Mouse (Mus musculus) CH12.LX (cell line): ENCODE data around the gene Dph1. TPM values are rescaled to one million over a fixed set of nuclear protein-coding genes. Genes with fewer than 3 reads are reported as not detected.
A peak's percentile ranks its signal among the peaks of the same experiment; 100 is the strongest.

Experiments
- DNase-seq: peaks from one replicate; pipeline ENCODE4 v3.0.0-alpha.2; 2013; ENCODE audit errors: extremely low read depth
- H3K27ac ChIP-seq: 2 replicates; pipeline ENCODE4 v1.5.1; 2012; ENCODE audit warnings: low read depth, mild to moderate bottlenecking, control low read depth, moderate library complexity; ENCODE audit not compliant: insufficient read depth
- H3K27me3 ChIP-seq: replicated peaks from 2 replicates; pipeline ENCODE3; 2012; ENCODE audit warnings: inconsistent platforms
- H3K36me3 ChIP-seq, 2 experiments: replicated peaks in 1 of 2; 2 replicates each; pipeline versions ENCODE3 to v1.6.1; 2012; ENCODE audit warnings: inconsistent platforms in 1 of 2, low read length in 1 of 2, mild to moderate bottlenecking in 1 of 2, mixed read lengths in 1 of 2, moderate library complexity in 1 of 2; ENCODE audit not compliant: control insufficient read depth in 1 of 2, insufficient read depth in 1 of 2
- H3K4me1 ChIP-seq, 2 experiments: 2 replicates each; pipeline ENCODE4 v1.6.1; 2012; ENCODE audit warnings: inconsistent platforms in 1 of 2, moderate library complexity in 1 of 2; ENCODE audit not compliant: insufficient read depth in 2 of 2, control insufficient read depth in 1 of 2
- H3K4me2 ChIP-seq: 2 replicates; pipeline ENCODE4 v1.6.1; 2012; ENCODE audit warnings: low read depth, mild to moderate bottlenecking, control low read depth; ENCODE audit not compliant: poor library complexity, insufficient read depth, severe bottlenecking
- H3K4me3 ChIP-seq, 3 experiments: fragments of 150-350 bp in 1 of 3; sonication (generic) in 1 of 3; replicated peaks in 1 of 3; 2 replicates each; pipeline versions ENCODE3 to v1.5.1; 2011 to 2012; ENCODE audit warnings: low read depth in 2 of 3, low read length in 2 of 3, mild to moderate bottlenecking in 2 of 3, moderate library complexity in 2 of 3, control low read depth in 1 of 3, improper control_type of control experiment in 1 of 3, inconsistent platforms in 1 of 3, mixed read lengths in 1 of 3; ENCODE audit not compliant: poor library complexity in 1 of 3
- H3K79me2 ChIP-seq: replicated peaks from 2 replicates; pipeline ENCODE4 v1.6.1; 2012; ENCODE audit warnings: mild to moderate bottlenecking, moderate library complexity; ENCODE audit not compliant: control insufficient read depth, poor library complexity, insufficient read depth, severe bottlenecking; ENCODE audit errors: extremely low read depth
- H3K9ac ChIP-seq: 2 replicates; pipeline ENCODE4 v1.6.1; 2012; ENCODE audit warnings: low read depth, mild to moderate bottlenecking, control low read depth, moderate library complexity; ENCODE audit not compliant: insufficient read depth
- H3K9me3 ChIP-seq: replicated peaks from 2 replicates; pipeline ENCODE3; 2012; ENCODE audit warnings: low read length, inconsistent platforms, mixed read lengths
- BHLHE40 ChIP-seq: IDR thresholded peaks from 2 replicates; pipeline ENCODE4 v1.6.1; 2011; ENCODE audit warnings: mild to moderate bottlenecking, low read depth, low read length, improper control_type of control experiment
- CHD2 ChIP-seq: IDR thresholded peaks from 2 replicates; pipeline ENCODE4 v1.6.1; 2011; ENCODE audit warnings: low read length, improper control_type of control experiment
- CTCF ChIP-seq, 2 experiments: IDR thresholded peaks in 1 of 2; conservative IDR thresholded peaks in 1 of 2; 2 replicates each; pipeline ENCODE4 v1.5.1; 2011 to 2012; ENCODE audit warnings: low read depth in 2 of 2, low read length in 2 of 2, improper control_type of control experiment in 1 of 2, inconsistent platforms in 1 of 2, mild to moderate bottlenecking in 1 of 2, moderate library complexity in 1 of 2
- E2F4 ChIP-seq: IDR thresholded peaks from 2 replicates; pipeline ENCODE4 v1.6.1; 2011; ENCODE audit warnings: low read depth, low read length, improper control_type of control experiment; ENCODE audit not compliant: insufficient replicate concordance
- ELF1 ChIP-seq: IDR thresholded peaks from 2 replicates; pipeline ENCODE4 v1.6.1; 2014; ENCODE audit warnings: low read depth, mild to moderate bottlenecking, inconsistent platforms, low read length, improper control_type of control experiment
- ETS1 ChIP-seq: conservative IDR thresholded peaks from 2 replicates; pipeline ENCODE4 v1.6.1; 2012; ENCODE audit warnings: low read depth, mild to moderate bottlenecking, inconsistent platforms, low read length, improper control_type of control experiment, moderate library complexity
- HCFC1 ChIP-seq: IDR thresholded peaks from 2 replicates; pipeline ENCODE4 v1.6.1; 2012; ENCODE audit warnings: low read depth, mild to moderate bottlenecking, inconsistent platforms, low read length, improper control_type of control experiment
- IRF4 ChIP-seq: IDR thresholded peaks from 2 replicates; pipeline ENCODE4 v1.6.1; 2014; ENCODE audit warnings: low read depth, mild to moderate bottlenecking, inconsistent platforms, low read length, improper control_type of control experiment
- JUN ChIP-seq: IDR thresholded peaks from 2 replicates; pipeline ENCODE4 v1.6.1; 2011; ENCODE audit warnings: low read depth, mild to moderate bottlenecking, low read length, improper control_type of control experiment, moderate library complexity; ENCODE audit not compliant: insufficient read depth
- JUND ChIP-seq: conservative IDR thresholded peaks from 2 replicates; pipeline ENCODE4 v1.6.1; 2011; ENCODE audit warnings: low read depth, low read length, improper control_type of control experiment
- KAT2A ChIP-seq: IDR thresholded peaks from 2 replicates; pipeline ENCODE4 v1.6.1; 2012; ENCODE audit warnings: low read length, improper control_type of control experiment, inconsistent platforms; ENCODE audit not compliant: insufficient replicate concordance
- MAX ChIP-seq: IDR thresholded peaks from 2 replicates; pipeline ENCODE4 v1.6.1; 2011; ENCODE audit warnings: low read length, improper control_type of control experiment
- MEF2A ChIP-seq: IDR thresholded peaks from 2 replicates; pipeline ENCODE4 v1.6.1; 2014; ENCODE audit warnings: low read depth, mild to moderate bottlenecking, inconsistent platforms, low read length, improper control_type of control experiment, borderline replicate concordance
- MXI1 ChIP-seq: IDR thresholded peaks from 2 replicates; pipeline ENCODE4 v1.6.1; 2011; ENCODE audit warnings: mild to moderate bottlenecking, low read depth, low read length, improper control_type of control experiment
- NRF1 ChIP-seq: IDR thresholded peaks from 2 replicates; pipeline ENCODE4 v1.6.1; 2014; ENCODE audit warnings: low read depth, mild to moderate bottlenecking, inconsistent platforms, low read length, improper control_type of control experiment, moderate library complexity
- POLR2A ChIP-seq: IDR thresholded peaks from 2 replicates; pipeline ENCODE4 v1.6.1; 2011; ENCODE audit warnings: low read depth, mild to moderate bottlenecking, improper control_type of control experiment, low read length
- POLR2AphosphoS2 ChIP-seq: IDR thresholded peaks from 2 replicates; pipeline ENCODE4 v1.6.1; 2011; ENCODE audit warnings: low read depth, low read length, improper control_type of control experiment
- RAD21 ChIP-seq: IDR thresholded peaks from 2 replicates; pipeline ENCODE4 v1.6.1; 2011; ENCODE audit warnings: low read depth, mild to moderate bottlenecking, low read length, improper control_type of control experiment, moderate library complexity
- RCOR1 ChIP-seq: conservative IDR thresholded peaks from 2 replicates; pipeline ENCODE4 v1.6.1; 2012; ENCODE audit warnings: low read depth, mild to moderate bottlenecking, inconsistent platforms, low read length, improper control_type of control experiment
- SIN3A ChIP-seq: IDR thresholded peaks from 2 replicates; pipeline ENCODE4 v1.6.1; 2012; ENCODE audit warnings: low read length, improper control_type of control experiment, inconsistent platforms
- SMC3 ChIP-seq: IDR thresholded peaks from 2 replicates; pipeline ENCODE4 v1.6.1; 2011; ENCODE audit warnings: low read depth, low read length, improper control_type of control experiment
- TCF12 ChIP-seq: IDR thresholded peaks from 2 replicates; pipeline ENCODE4 v1.6.1; 2014; ENCODE audit warnings: low read depth, mild to moderate bottlenecking, inconsistent platforms, low read length, improper control_type of control experiment
- USF2 ChIP-seq: conservative IDR thresholded peaks from 2 replicates; pipeline ENCODE4 v1.6.1; 2011; ENCODE audit warnings: low read depth, low read length, improper control_type of control experiment
- ZC3H11A ChIP-seq: IDR thresholded peaks from 2 replicates; pipeline ENCODE4 v1.6.1; 2012; ENCODE audit warnings: low read depth, mild to moderate bottlenecking, inconsistent platforms, low read length, improper control_type of control experiment
- ZMIZ1 ChIP-seq: IDR thresholded peaks from 2 replicates; pipeline ENCODE4 v1.6.1; 2012; ENCODE audit warnings: low read depth, mild to moderate bottlenecking, inconsistent platforms, low read length, improper control_type of control experiment
- dilution Hi-C: fragments of 300-500 bp; cut with MboI; formaldehyde crosslinking; loops from 2 replicates; pipeline ENCODE4 v1.14.3; 2020; ENCODE audit warnings: low sequenced_read_pairs; ENCODE audit not compliant: extremely low pct_unique_long_range_greater_than_20kb, extremely low pct_ligation_motif_present
- in situ Hi-C: fragments of 300-500 bp; cut with MboI; formaldehyde crosslinking; loops from 3 replicates; pipeline ENCODE4 v1.14.3; 2019; ENCODE audit warnings: low sequenced_read_pairs, low pct_ligation_motif_present, low pct_unique_long_range_greater_than_20kb, mixed read lengths
- polyA plus RNA-seq: library from polyadenylated mRNA; unstranded; fragments of >175 nt; gene quantifications from 2 replicates; pipeline ENCODE4 v1.2.1, GENCODE M21; 2012; ENCODE audit warnings: low read depth; ENCODE audit not compliant: insufficient read length
- total RNA-seq, 2 experiments: library from RNA; depleted of rRNA; stranded (reverse); fragments of 300-350 nt in 1 of 2; fragments of >200 nt in 1 of 2; gene quantifications; 2 replicates each; pipeline ENCODE4 v1.2.3; 2012 to 2014

The Dph1 gene
- total and polyA plus RNA-seq, 3 experiments, result 47.7 to 57.0 (median 54.7) TPM

- dilution Hi-C loops (no loop called here), in situ Hi-C loops (loop anchor here (25.0 kb wide), 1 partner anchor 528 kb away; the partner anchor contains the start of gene Cluh)
- H3K9me3 ChIP-seq, result peaks cover 29% of the 10 kb centered on the region
- H3K9ac ChIP-seq, result no peak overlapping the region
- peaks cover under 1% of the 10 kb centered on the region for H3K27me3 ChIP-seq
- peaks cover 48 to 67% of the 10 kb centered on the region in 2 experiments for H3K36me3 ChIP-seq
- no peak overlapping the region for H3K27ac ChIP-seq
- H3K79me2 ChIP-seq, result no peaks in the 10 kb centered on the region; the same call in 1 of the 2 replicates
- peaks cover 7 to 43% of the 10 kb centered on the region in 2 experiments for H3K4me1 ChIP-seq
- no peak overlapping the region for H3K4me3 ChIP-seq
- TF ChIP-seq ZC3H11A (no peak), MXI1 (no peak), JUN (no peak), CHD2 (no peak), ETS1 (no peak), MAX (no peak), RAD21 (peak; percentile 26), SIN3A (no peak), NRF1 (no peak), CTCF (conservative IDR thresholded peaks at IDR 0.05 in 1 of 2, IDR thresholded peaks at IDR 0.05 in 1 of 2; ENCODE audit: low read depth in 2 of 2, low read length in 2 of 2) (peak; percentile 16 to 59; a peak in 2 of 4 replicates), HCFC1 (no peak), BHLHE40 (no peak), SMC3 (peak; percentile 36), RCOR1 (no peak), TCF12 (no peak), E2F4 (no peak), MEF2A (no peak)
- no peak for DNase-seq
- H3K4me2 ChIP-seq, result no peak overlapping the region
Measured at GRCm38 (mm10) chr11:75165441-75166192, 25.4 kb downstream of the Dph1 start.

DNA sequence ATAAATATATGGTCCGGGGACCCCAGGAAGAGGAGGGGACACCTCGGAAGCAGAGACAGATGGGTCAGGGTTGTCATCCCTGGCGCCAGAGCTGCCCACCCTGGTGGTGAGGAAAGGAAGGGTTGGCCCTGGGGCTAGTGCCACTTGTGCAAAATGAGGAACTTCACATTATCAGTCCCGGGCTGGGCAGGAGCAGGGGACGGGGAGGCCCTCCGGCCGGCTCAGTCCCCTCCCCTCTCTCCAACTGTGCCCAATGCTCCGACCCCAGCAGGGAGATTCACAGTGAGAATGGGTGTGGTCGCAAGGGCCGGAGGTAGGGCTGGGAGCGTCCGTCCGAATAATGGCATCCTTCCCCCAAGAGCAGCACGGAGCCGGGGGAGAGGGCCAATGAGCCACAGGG, 26.3 kb downstream of the Dph1 start:
- H3K27me3 ChIP-seq, result no peaks in the 10 kb centered on the region
- no peak for DNase-seq
- dilution Hi-C loops, result no loop called here
- no peak overlapping the region for H3K9ac ChIP-seq
- H3K4me3 ChIP-seq, result no peak overlapping the region
- H3K4me1 ChIP-seq, result peaks cover 7 to 38% of the 10 kb centered on the region in 2 experiments
- H3K36me3 ChIP-seq, result peaks cover 56 to 76% of the 10 kb centered on the region in 2 experiments
- no peak overlapping the region for H3K27ac ChIP-seq
- no peak overlapping the region for H3K4me2 ChIP-seq
- H3K79me2 ChIP-seq, result no peaks in the 10 kb centered on the region; the same call in 1 of the 2 replicates
- TF ChIP-seq TCF12, result no peak
- no peak for TF ChIP-seq BHLHE40
- TF ChIP-seq ELF1, result no peak
- no peak for TF ChIP-seq POLR2A
- no peak for TF ChIP-seq JUND
- no peak for TF ChIP-seq CHD2
- no peak for TF ChIP-seq USF2
- TF ChIP-seq ETS1, result no peak
- TF ChIP-seq MXI1, result no peak
- no peak for TF ChIP-seq ZMIZ1
- no peak for TF ChIP-seq POLR2AphosphoS2
- TF ChIP-seq MEF2A, result no peak
- no peak for TF ChIP-seq SIN3A
- TF ChIP-seq IRF4, result no peak
- TF ChIP-seq KAT2A, result no peak
- TF ChIP-seq NRF1, result no peak
- H3K9me3 ChIP-seq, result peaks cover 29% of the 10 kb centered on the region
- in situ Hi-C loops, result loop anchor here (25.0 kb wide), 1 partner anchor 527 kb away; the partner anchor contains the start of gene Cluh
